Mouse (Mus musculus) MEL (cell line): Measurements from ENCODE around the gene Lhfpl5.
"Not testable (repeated sequence)": the region's sequence is repeated elsewhere in the genome, so short reads cannot be mapped to it uniquely, and the experiment has no call there.

Experiments used
- BHLHE40 ChIP-seq: IDR thresholded peaks from 2 replicates; pipeline ENCODE4 v1.6.1; 2012; ENCODE audit warnings: low read depth, mild to moderate bottlenecking, inconsistent platforms, low read length, improper control_type of control experiment, borderline replicate concordance
- CTCF ChIP-seq, 3 experiments: IDR thresholded peaks in 2 of 3; conservative IDR thresholded peaks in 1 of 3; 2 replicates each; pipeline ENCODE4 v1.5.1; 2011 to 2012; ENCODE audit warnings: low read length in 3 of 3, low read depth in 2 of 3, mild to moderate bottlenecking in 2 of 3, improper control_type of control experiment in 1 of 3, inconsistent platforms in 1 of 3, mixed read lengths in 1 of 3, moderate library complexity in 1 of 3; ENCODE audit not compliant: control insufficient read depth in 1 of 3, insufficient read depth in 1 of 3, poor library complexity in 1 of 3, severe bottlenecking in 1 of 3
- E2F4 ChIP-seq: IDR thresholded peaks from 2 replicates; pipeline ENCODE4 v1.6.1; 2011; ENCODE audit warnings: low read depth, low read length, improper control_type of control experiment, borderline replicate concordance
- GATA1 ChIP-seq: IDR thresholded peaks from 2 replicates; pipeline ENCODE4 v1.6.1; 2011; ENCODE audit warnings: low read depth, low read length, improper control_type of control experiment
- HCFC1 ChIP-seq: IDR thresholded peaks from 2 replicates; pipeline ENCODE4 v1.6.1; 2012; ENCODE audit warnings: low read depth, mild to moderate bottlenecking, inconsistent platforms, low read length, improper control_type of control experiment, moderate library complexity
- MXI1 ChIP-seq: IDR thresholded peaks from 2 replicates; pipeline ENCODE4 v1.6.1; 2011; ENCODE audit warnings: mild to moderate bottlenecking, low read depth, low read length, improper control_type of control experiment
- NELFE ChIP-seq: IDR thresholded peaks from 2 replicates; pipeline ENCODE4 v1.6.1; 2011; ENCODE audit warnings: low read depth, low read length, improper control_type of control experiment
- POLR2A ChIP-seq, 2 experiments: IDR thresholded peaks; 2 replicates each; pipeline ENCODE4 v1.6.1; 2011 to 2012; ENCODE audit warnings: low read length in 2 of 2, mild to moderate bottlenecking in 2 of 2, control low read depth in 1 of 2, improper control_type of control experiment in 1 of 2, low read depth in 1 of 2, moderate library complexity in 1 of 2; ENCODE audit not compliant: control insufficient read depth in 1 of 2, insufficient read depth in 1 of 2, poor library complexity in 1 of 2
- POLR2AphosphoS5 ChIP-seq: IDR thresholded peaks from 2 replicates; pipeline ENCODE4 v1.6.1; 2012; ENCODE audit warnings: low read depth, borderline replicate concordance, mild to moderate bottlenecking, inconsistent platforms, low read length, moderate library complexity, mixed read lengths
- SIN3A ChIP-seq: IDR thresholded peaks from 2 replicates; pipeline ENCODE4 v1.6.1; 2012; ENCODE audit warnings: low read length, improper control_type of control experiment, inconsistent platforms
- TAL1 ChIP-seq: IDR thresholded peaks from 2 replicates; pipeline ENCODE4 v1.6.1; 2012; ENCODE audit warnings: mild to moderate bottlenecking, inconsistent platforms, low read length, moderate library complexity, mixed read lengths
- TCF12 ChIP-seq: IDR thresholded peaks from 2 replicates; pipeline ENCODE4 v1.6.1; 2014; ENCODE audit warnings: low read depth, mild to moderate bottlenecking, inconsistent platforms, low read length, improper control_type of control experiment, moderate library complexity
- UBTF ChIP-seq: IDR thresholded peaks from 2 replicates; pipeline ENCODE4 v1.6.1; 2012; ENCODE audit warnings: low read depth, mild to moderate bottlenecking, inconsistent platforms, low read length, improper control_type of control experiment, moderate library complexity, borderline replicate concordance; ENCODE audit not compliant: insufficient read depth
- USF2 ChIP-seq, 2 experiments: IDR thresholded peaks; 2 replicates each; pipeline ENCODE4 v1.6.1; 2011 to 2012; ENCODE audit warnings: improper control_type of control experiment in 2 of 2, low read length in 2 of 2, borderline replicate concordance in 1 of 2, inconsistent platforms in 1 of 2, low read depth in 1 of 2, mild to moderate bottlenecking in 1 of 2; ENCODE audit not compliant: insufficient read depth in 1 of 2

GRCm38 (mm10) chr17:28554021-28554420 is 21.4 kb upstream of the Lhfpl5 start:
- not testable (repeated sequence) for TF ChIP-seq POLR2A (IDR thresholded peaks at IDR 0.05; ENCODE audit: control insufficient read depth in 1 of 2, insufficient read depth in 1 of 2, low read depth in 1 of 2, low read length in 2 of 2, poor library complexity in 1 of 2); CTCF (IDR thresholded peaks at IDR 0.05 in 2 of 3, conservative IDR thresholded peaks at IDR 0.05 in 1 of 3; ENCODE audit: control insufficient read depth in 1 of 3, insufficient read depth in 1 of 3, low read depth in 2 of 3, low read length in 3 of 3, poor library complexity in 1 of 3, severe bottlenecking in 1 of 3); E2F4; NELFE; BHLHE40; USF2 (IDR thresholded peaks at IDR 0.05; ENCODE audit: borderline replicate concordance in 1 of 2, insufficient read depth in 1 of 2, low read depth in 1 of 2, low read length in 2 of 2); TAL1; TCF12; UBTF; SIN3A; HCFC1; POLR2AphosphoS5; GATA1; MXI1
